Mouse (Mus musculus) midbrain, embryonic 11.5 days (tissue): ENCODE data around the gene Fam98b. TPM values are rescaled to one million over a fixed set of nuclear protein-coding genes. Genes with fewer than 3 reads are reported as not detected.

Experiments used
- ATAC-seq: fragments of 200-750 bp; cut with Nextera tagmentation; 2 replicates; pipeline ENCODE4 v1.8.0; 2017; ENCODE audit warnings: moderate TSS enrichment, moderate library complexity; ENCODE audit not compliant: low FRiP score
- DNase-seq: peaks from one replicate; pipeline ENCODE4 v3.0.0; 2015; ENCODE audit warnings: low spot score; ENCODE audit errors: missing footprints
- H3K27ac ChIP-seq: fragments of 300-500 bp; sonication (generic); 2 replicates; pipeline ENCODE4 v1.5.1; 2014; ENCODE audit warnings: low read depth, low read length
- H3K27me3 ChIP-seq: fragments of 300-500 bp; sonication (generic); 2 replicates; pipeline ENCODE4 v1.6.1; 2014; ENCODE audit warnings: mild to moderate bottlenecking, low read length, moderate library complexity, mixed read lengths; ENCODE audit not compliant: control insufficient read depth, insufficient read depth
- H3K36me3 ChIP-seq: fragments of 300-500 bp; sonication (generic); 2 replicates; pipeline ENCODE4 v1.6.1; 2014; ENCODE audit warnings: mild to moderate bottlenecking, low read length, moderate library complexity, mixed read lengths; ENCODE audit not compliant: control insufficient read depth, insufficient read depth
- H3K4me1 ChIP-seq: fragments of 300-500 bp; sonication (generic); 2 replicates; pipeline ENCODE4 v1.6.1; 2014; ENCODE audit warnings: low read length; ENCODE audit not compliant: control insufficient read depth, insufficient read depth
- H3K4me2 ChIP-seq: fragments of 300-500 bp; sonication (generic); 2 replicates; pipeline ENCODE4 v1.6.1; 2014; ENCODE audit warnings: mild to moderate bottlenecking, moderate library complexity
- H3K4me3 ChIP-seq: fragments of 300-500 bp; sonication (generic); 2 replicates; pipeline ENCODE4 v1.5.1; 2014; ENCODE audit warnings: low read depth, low read length
- H3K9ac ChIP-seq: fragments of 300-500 bp; sonication (generic); 2 replicates; pipeline ENCODE4 v1.6.1; 2014; ENCODE audit warnings: low read length
- H3K9me3 ChIP-seq: fragments of 300-500 bp; sonication (generic); 2 replicates; pipeline ENCODE4 v1.6.1; 2016; ENCODE audit warnings: low read length; ENCODE audit not compliant: control insufficient read depth
- WGBS: fragments of 180-500 bp; shearing (Covaris S2); extraction: QIAGEN DNeasy Blood & Tissue Kit; methylation state at CpG from one replicate; pipeline ENCODE4 v1.1.7; 2014; 5-methylcytosine and 5-hydroxymethylcytosine counted together
- polyA plus RNA-seq: library from polyadenylated mRNA; unstranded; fragments of >200 nt; fragmentation: Nextera tagmentation; extraction: Ambion mirVana; gene quantifications from 2 replicates; pipeline ENCODE4 v1.2.1, GENCODE M21; 2014

The Fam98b gene
- 8.3 and 9.1 TPM in 2 replicates for polyA plus RNA-seq

DNA sequence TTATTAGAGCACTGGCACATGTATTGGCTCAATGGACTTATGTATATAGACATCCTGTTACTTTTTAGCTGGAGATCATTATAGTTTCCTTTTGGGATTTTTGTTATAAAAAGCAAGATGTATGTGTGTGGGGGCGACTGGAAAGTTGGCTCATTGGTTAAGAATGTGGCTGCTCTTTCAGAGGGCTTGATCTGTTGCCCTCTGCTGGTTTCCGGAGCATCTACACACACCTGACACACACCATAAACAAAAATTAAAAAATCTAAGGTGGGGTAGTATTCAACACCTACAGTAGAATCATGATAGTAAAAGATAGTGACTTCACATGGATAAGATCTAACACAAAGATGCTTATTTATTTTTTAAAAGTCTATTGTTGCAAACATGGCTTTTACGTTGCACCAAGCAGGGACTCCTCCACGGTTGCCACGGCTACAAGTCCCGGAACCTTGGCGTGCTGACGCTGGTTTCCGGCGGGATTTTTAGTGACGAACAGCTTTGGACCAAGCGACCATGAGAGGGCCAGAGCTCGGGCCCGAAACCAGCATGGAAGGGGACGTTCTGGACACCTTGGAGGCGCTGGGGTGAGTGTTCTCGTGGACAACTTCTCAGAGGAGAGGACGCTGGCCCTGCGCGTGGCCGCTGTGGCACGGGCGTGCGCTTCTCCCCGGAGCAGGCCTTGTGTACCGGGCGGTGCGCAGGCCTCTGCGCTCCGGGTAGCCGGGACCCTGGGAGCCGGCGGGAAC lies at the start of gene Fam98b:
Gene Fam98b (plus strand): TSS at position 485 of the 746 bp plus-strand sequence.
- under 1% methylated on average over 33 of the region's 33 CpGs for WGBS
- Histone ChIP-seq H3K36me3 (no peaks in the 10 kb centered on the region), H3K27ac (peak within 1 kb of the TSS; percentile 87), H3K4me3 (peak within 1 kb of the TSS; percentile 84), H3K9me3 (no peaks in the 10 kb centered on the region), H3K4me1 (peaks cover 7% of the 10 kb centered on the region), H3K4me2 (peak within 1 kb of the TSS; percentile 51), H3K9ac (peak within 1 kb of the TSS; percentile 97), H3K27me3 (no peaks in the 10 kb centered on the region)
- ATAC-seq: peak; percentile 96
- peak; percentile 100 for DNase-seq

DNA sequence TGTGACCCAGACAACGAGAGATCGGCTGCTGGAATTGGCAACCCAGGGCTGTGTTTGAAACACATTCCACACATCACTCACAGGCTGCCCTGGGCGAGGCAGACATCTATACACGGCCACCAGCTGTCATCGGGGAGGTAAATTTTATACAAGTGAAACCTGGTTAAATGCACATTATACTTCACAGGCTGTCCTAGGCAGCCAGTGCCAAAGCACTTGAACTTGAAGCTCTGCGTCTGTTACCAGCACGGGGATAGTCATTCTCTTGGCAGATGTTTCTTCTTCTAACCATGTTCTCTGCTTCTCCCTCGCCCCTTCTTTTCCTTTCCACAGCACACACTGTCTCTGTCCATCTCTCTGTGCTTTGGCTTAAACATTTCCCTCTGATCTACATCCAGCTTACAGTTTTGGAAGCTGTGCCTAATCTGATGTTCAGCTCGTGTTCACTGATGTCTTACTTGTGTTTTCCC lies 48.6 kb upstream of the Fam98b start:
- Histone ChIP-seq H3K27me3 (no peaks in the 10 kb centered on the region), H3K27ac (no peak overlapping the region), H3K4me1 (peaks cover 6% of the 10 kb centered on the region; the same call in 1 of the 2 replicates), H3K4me3 (no peak overlapping the region), H3K36me3 (no peaks in the 10 kb centered on the region), H3K9ac (no peak overlapping the region), H3K9me3 (no peaks in the 10 kb centered on the region), H3K4me2 (no peak overlapping the region)
- ATAC-seq: peak; percentile 62; the same call in 1 of the 2 replicates
- 36% methylated on average over 9 of the region's 9 CpGs for WGBS
- no peak for DNase-seq

DNA sequence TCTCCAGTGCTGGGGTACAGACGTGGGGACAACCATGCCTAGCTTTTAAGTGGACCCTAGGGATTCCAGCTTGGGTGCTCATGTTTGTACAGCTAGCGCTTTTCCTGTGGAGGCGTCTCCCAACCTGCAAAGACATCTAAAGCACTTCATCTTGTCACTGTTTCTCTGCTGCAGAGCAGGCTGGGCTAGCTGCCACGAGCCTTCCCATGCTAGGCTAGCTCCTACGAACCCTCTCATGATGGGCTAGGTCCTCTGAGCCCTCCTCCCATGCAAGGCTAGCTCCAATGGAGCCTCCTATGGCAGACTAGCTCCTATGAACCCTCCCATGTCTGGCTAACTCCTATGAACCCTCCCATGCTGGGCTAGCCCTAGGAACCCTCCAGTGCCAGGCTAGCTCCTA lies 46.2 kb upstream of the Fam98b start:
- 80% methylated on average over 5 of the region's 5 CpGs for WGBS
- H3K27me3 ChIP-seq: no peaks in the 10 kb centered on the region

DNA sequence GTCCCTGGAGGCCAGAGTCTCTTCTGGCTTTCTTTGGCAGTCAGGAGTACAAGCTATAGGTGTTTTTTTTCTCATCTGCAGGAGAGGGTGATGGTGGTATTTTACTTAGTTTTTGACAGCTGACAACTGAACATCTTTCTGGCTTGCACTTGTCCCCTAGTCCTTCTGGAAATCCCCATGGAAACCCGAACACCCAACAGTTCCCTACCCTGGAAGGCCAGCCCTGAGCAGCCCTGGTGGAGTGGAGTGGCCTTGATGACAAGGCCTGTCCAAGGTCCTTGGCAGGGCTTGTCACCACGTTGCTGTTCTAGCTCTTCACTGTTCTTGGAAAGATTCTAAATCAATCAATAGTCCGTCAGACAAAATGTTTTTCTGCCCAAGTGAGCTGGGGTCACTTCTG lies 45.0 kb upstream of the Fam98b start:
- Histone ChIP-seq H3K9me3 (no peaks in the 10 kb centered on the region), H3K4me1 (peaks cover 9% of the 10 kb centered on the region; the same call in 1 of the 2 replicates), H3K4me3 (no peak overlapping the region), H3K4me2 (no peak overlapping the region), H3K36me3 (no peaks in the 10 kb centered on the region), H3K9ac (no peak overlapping the region), H3K27ac (no peak overlapping the region), H3K27me3 (no peaks in the 10 kb centered on the region)
- ATAC-seq: no peak
- WGBS: 77% methylated on average over 3 of the region's 3 CpGs
- no peak for DNase-seq

More for the DNA sequence above, 46.2 kb upstream of the Fam98b start:
- Histone ChIP-seq H3K9ac (no peak overlapping the region), H3K4me1 (peaks cover 6% of the 10 kb centered on the region; the same call in 1 of the 2 replicates), H3K27ac (no peak overlapping the region), H3K4me3 (no peak overlapping the region), H3K9me3 (no peaks in the 10 kb centered on the region), H3K36me3 (no peaks in the 10 kb centered on the region), H3K4me2 (no peak overlapping the region)
- DNase-seq (no peak), ATAC-seq (no peak)

DNA sequence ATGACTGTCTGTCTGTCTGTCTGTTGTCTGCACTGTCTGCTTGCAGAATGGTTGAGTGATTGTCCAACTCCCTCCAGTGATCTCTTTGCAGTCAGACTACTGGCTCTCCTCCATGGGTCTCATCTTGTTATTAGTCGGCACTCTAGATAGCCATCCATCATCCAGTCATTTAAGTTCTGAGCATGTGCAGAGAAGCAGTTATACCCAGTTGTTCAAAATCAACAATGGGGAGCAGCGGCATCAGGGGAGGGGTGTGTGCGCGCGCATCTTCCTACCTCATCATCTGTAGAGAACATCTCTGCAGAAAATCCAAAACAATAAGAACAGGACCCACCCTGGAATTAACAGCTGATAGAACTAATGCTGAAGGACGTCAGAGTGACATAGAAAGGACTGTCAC lies 44.5 kb upstream of the Fam98b start:
- 89% methylated on average over 6 of the region's 6 CpGs for WGBS

DNA sequence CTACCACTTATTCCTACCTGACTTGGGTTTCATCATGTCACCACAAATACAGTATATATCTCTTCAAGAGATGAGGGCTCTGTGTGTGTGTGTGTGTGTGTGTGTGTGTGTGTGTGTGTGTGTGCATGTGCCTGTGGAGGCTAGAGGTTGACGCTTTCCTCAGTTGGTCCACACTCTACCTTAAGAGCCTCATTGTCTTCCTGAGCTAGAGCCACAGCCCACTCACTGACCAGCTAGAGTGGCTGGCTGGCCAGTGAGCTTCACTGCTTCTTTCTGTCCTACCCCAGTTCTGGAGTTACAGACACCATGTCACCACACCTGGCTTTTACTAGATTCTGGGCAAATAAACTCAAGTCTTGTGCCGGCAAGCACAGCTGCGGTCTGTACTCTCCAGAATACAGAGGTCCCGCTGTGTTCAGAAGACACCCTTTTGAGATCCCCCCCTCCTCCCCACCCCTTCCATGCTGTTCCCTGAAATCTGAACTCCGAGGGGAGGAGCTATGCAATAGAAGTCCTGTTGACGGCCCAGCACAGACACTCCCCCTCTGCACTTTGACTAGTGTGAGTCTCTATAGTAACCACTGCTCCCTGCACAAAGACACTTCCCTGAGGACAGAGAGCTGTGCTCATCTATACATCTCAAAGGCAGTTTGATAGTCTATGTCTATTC lies 39.0 kb upstream of the Fam98b start:
- peak overlapping the region; percentile 21; the same call in 1 of the 2 replicates for H3K4me2 ChIP-seq
- no peaks in the 10 kb centered on the region for H3K27me3 ChIP-seq
- H3K36me3 ChIP-seq: no peaks in the 10 kb centered on the region
- DNase-seq (peak; percentile 94), ATAC-seq (peak; percentile 97)
- H3K27ac ChIP-seq: no peak overlapping the region
- WGBS: 4% methylated on average over 6 of the region's 6 CpGs
- no peaks in the 10 kb centered on the region for H3K9me3 ChIP-seq
- H3K9ac ChIP-seq: no peak overlapping the region
- H3K4me1 ChIP-seq: peaks cover 13% of the 10 kb centered on the region
- H3K4me3 ChIP-seq: no peak overlapping the region

More for the DNA sequence above, 44.5 kb upstream of the Fam98b start:
- no peaks in the 10 kb centered on the region for H3K36me3 ChIP-seq
- no peak overlapping the region for H3K4me3 ChIP-seq
- H3K4me2 ChIP-seq: no peak overlapping the region
- H3K9me3 ChIP-seq: no peaks in the 10 kb centered on the region
- H3K27ac ChIP-seq: no peak overlapping the region
- no peak for DNase-seq
- no peaks in the 10 kb centered on the region for H3K27me3 ChIP-seq
- H3K9ac ChIP-seq: no peak overlapping the region
- no peak for ATAC-seq
- peaks cover 9% of the 10 kb centered on the region for H3K4me1 ChIP-seq

DNA sequence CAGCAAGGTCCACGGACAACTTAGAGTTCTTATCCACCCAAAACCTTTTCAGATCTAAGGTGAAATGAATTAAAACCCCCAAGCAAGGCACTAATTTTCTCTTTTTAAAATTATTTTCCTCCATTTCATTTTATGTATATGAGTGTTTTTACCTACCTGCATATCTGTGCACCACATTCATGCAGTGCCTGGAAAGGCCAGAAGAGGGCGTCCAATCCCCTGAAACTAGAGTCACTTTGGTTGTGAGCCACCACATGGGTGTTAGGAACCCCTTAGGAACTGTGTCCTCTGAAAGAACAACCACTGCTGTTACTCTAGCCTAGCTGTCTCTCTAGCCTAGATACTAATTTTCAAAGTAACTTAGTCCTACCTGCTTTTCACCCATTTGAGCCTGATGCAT lies 33.4 kb upstream of the Fam98b start:
- ATAC-seq (no peak), DNase-seq (no peak)
- Histone ChIP-seq H3K36me3 (no peaks in the 10 kb centered on the region), H3K4me2 (no peak overlapping the region), H3K9me3 (no peaks in the 10 kb centered on the region), H3K27ac (no peak overlapping the region), H3K27me3 (no peaks in the 10 kb centered on the region), H3K9ac (no peak overlapping the region), H3K4me1 (no peaks in the 10 kb centered on the region), H3K4me3 (no peak overlapping the region)
- 52% methylated on average over 2 of the region's 2 CpGs for WGBS

DNA sequence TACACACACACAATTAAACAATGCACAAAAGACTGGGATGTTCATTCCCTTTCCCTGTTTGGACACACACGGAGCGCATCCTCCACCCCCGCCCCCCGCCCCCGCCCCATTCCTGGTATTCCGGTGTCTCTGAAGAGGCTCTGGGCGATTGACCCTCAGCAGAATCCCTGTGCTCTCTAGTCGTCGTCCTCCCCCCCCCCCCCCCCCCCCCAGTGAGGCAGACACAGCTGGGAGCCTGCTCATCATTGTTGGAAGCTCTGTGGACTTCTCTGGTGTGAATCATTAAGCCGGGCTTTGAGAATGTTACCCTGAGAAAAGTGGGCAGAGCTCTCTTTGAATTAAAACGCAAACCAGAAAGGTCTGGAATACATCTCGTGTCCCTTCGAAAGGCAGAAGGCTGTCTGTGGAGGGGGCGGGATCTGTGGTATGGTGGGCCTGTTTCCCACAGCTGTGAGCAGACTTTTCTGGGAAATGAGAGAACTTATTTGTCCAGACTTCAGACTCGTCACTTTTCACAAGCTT lies 31.8 kb upstream of the Fam98b start:
- Histone ChIP-seq H3K4me3 (no peak overlapping the region), H3K27me3 (no peaks in the 10 kb centered on the region), H3K4me1 (no peaks in the 10 kb centered on the region), H3K9me3 (no peaks in the 10 kb centered on the region), H3K9ac (no peak overlapping the region), H3K4me2 (no peak overlapping the region), H3K36me3 (no peaks in the 10 kb centered on the region), H3K27ac (no peak overlapping the region)
- ATAC-seq (peak; percentile 63), DNase-seq (no peak)
- whole genome bisulfite sequencing: 4% methylated on average over 15 of the region's 15 CpGs

DNA sequence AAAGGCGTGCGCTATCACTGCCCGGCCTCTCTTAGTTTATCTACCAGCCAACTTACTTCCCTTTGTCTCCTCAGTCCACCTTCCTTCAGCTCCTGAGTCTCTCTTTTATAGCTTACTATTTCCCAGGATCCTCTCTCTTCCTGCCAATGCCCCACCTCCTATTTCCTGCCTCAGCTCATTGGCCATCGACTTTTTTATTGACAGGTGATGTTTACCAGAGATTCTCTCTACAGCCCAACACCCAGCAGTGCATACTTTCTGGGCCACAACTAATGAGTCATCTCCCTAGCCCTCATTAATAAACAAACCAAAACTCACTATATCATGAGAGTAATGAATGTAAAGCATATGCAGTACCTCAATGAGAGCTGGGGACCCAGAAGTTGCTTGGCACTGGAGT lies 30.0 kb upstream of the Fam98b start:
- no peaks in the 10 kb centered on the region for H3K27me3 ChIP-seq
- no peak overlapping the region for H3K4me3 ChIP-seq
- H3K27ac ChIP-seq: no peak overlapping the region
- no peaks in the 10 kb centered on the region for H3K9me3 ChIP-seq
- H3K4me1 ChIP-seq: no peaks in the 10 kb centered on the region
- no peak overlapping the region for H3K4me2 ChIP-seq
- no peak overlapping the region for H3K9ac ChIP-seq
- no peaks in the 10 kb centered on the region for H3K36me3 ChIP-seq
- WGBS: 98% methylated on average over 4 of the region's 4 CpGs
- DNase-seq: no peak
- ATAC-seq: no peak
